Mouse (Mus musculus): Measurements from ENCODE around the gene Rap1b. TPM values are rescaled to one million over a fixed set of nuclear protein-coding genes. Genes with fewer than 3 reads are reported as not detected.

The Rap1b gene
- polyA plus RNA-seq, 1 experiment: not detected

DNA sequence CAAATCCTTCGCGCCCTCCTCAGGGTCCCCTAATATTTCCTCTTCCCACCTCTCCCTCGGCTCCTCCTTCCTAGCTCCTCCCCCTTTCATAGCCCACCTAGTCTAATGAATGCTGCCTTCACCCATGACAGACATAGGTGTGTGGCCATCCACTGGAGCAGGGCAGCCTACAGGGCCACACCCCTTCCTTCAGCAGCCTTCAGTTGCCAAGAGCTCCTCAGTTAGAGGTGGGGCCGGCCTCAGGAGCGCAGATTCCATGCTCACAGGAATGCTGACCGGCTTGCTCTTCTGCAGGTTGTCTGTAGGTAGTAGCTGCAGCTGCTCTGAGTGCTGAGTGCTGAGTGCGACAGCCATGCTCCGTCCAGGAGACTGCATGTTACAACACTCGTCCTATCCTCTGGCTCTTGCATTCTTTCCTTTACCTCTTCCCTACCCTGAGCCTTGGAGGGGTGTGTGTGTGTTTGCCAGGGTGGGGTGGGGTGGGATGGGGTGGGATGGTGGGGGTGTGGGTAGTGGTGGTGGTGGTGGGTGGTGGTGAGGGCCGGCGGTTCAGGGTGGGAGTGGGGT is 16.3 kb upstream of the Rap1b start:
- no peak overlapping the region for H3K4me3 ChIP-seq (ENCODE audit: insufficient read depth, low read depth, low read length)
- H3K27ac ChIP-seq (ENCODE audit: insufficient read depth, low read depth, low read length): no peak overlapping the region
- no peaks in the 10 kb centered on the region for H3K4me1 ChIP-seq (ENCODE audit: control insufficient read depth, insufficient read depth, low read length)
- 81% methylated on average over 11 of the region's 11 CpGs for WGBS
- TF ChIP-seq CTCF (IDR thresholded peaks at IDR 0.05; ENCODE audit: insufficient read depth, low read depth, low read length) (no peak), POLR2A (IDR thresholded peaks at IDR 0.05; ENCODE audit: insufficient read depth, low read depth, low read length) (no peak)

DNA sequence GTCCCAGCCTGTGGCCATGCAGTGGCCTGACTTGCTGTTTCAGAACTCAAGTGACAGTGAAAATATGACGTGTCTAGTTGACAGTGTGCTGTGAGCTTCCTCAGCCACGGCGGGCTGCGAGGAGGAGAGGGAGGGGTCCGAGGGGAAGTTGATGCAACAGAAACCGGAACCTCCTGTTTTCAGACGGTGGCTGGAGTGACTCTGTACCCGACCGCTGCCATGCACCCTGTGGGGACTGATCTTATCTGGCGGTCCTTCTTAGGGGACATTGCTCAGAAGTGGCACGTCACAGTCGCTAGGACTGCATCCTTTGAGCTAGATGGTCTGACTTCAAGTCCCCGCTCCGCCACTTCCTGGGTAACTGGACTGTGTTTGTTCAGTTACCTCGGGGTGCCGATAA is 15.1 kb upstream of the Rap1b start:
- H3K4me3 ChIP-seq (ENCODE audit: insufficient read depth, low read depth, low read length): no peak overlapping the region
- TF ChIP-seq CTCF (IDR thresholded peaks at IDR 0.05; ENCODE audit: insufficient read depth, low read depth, low read length) (no peak), POLR2A (IDR thresholded peaks at IDR 0.05; ENCODE audit: insufficient read depth, low read depth, low read length) (no peak)
- 94% methylated on average over 16 of the region's 16 CpGs for WGBS
- H3K27ac ChIP-seq (ENCODE audit: insufficient read depth, low read depth, low read length): no peak overlapping the region
- no peaks in the 10 kb centered on the region for H3K4me1 ChIP-seq (ENCODE audit: control insufficient read depth, insufficient read depth, low read length)

DNA sequence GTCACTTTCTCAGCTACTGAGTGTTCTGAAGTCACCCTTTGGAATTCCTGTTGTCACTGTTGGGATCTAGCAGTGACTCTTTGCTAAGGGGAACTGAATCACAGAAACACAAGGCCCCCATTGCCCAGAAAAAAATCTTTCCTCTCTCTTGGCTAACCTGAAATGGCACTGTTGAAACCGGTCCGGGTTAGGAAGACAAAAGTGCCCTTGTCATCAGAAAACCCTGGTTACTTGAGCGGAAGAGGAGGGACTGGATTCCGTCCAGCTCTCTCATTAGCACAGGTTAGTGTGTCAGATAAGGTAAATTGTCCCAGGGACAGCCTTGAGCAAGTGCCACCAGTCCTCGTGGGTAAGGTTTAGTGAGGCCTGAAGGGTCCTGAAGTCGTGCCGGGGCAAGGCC is 14.5 kb upstream of the Rap1b start:
- Histone ChIP-seq H3K4me1 (ENCODE audit: control insufficient read depth, insufficient read depth, low read length) (no peaks in the 10 kb centered on the region), H3K4me3 (ENCODE audit: insufficient read depth, low read depth, low read length) (no peak overlapping the region), H3K27ac (ENCODE audit: insufficient read depth, low read depth, low read length) (no peak overlapping the region)
- WGBS: 69% methylated on average over 7 of the region's 7 CpGs
- TF ChIP-seq POLR2A (IDR thresholded peaks at IDR 0.05; ENCODE audit: insufficient read depth, low read depth, low read length) (no peak), CTCF (IDR thresholded peaks at IDR 0.05; ENCODE audit: insufficient read depth, low read depth, low read length) (no peak)

DNA sequence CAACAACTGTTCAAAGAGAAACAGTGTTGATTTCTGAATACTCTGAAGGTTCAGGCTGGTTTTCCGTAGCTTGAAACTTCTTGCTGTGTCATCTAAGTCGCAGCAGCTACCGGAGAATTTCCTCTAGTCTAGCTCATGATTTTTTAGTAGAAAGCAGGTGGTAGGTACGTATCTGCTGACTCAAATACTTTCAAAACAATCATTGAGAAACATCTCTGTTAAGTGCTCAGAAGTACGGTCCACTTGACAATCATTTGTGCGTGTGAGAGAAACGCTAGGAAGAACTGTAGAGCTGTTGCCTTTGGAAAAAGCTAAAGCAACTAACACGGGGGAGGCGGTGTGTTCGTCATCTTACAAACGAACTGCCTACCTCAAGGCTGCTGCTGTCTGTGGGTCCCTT is 14.0 kb upstream of the Rap1b start:
- Histone ChIP-seq H3K4me3 (ENCODE audit: insufficient read depth, low read depth, low read length) (no peak overlapping the region), H3K27ac (ENCODE audit: insufficient read depth, low read depth, low read length) (no peak overlapping the region), H3K4me1 (ENCODE audit: control insufficient read depth, insufficient read depth, low read length) (no peaks in the 10 kb centered on the region)
- 87% methylated on average over 11 of the region's 11 CpGs for WGBS
- no peak for TF ChIP-seq POLR2A (IDR thresholded peaks at IDR 0.05; ENCODE audit: insufficient read depth, low read depth, low read length)
- TF ChIP-seq CTCF (IDR thresholded peaks at IDR 0.05; ENCODE audit: insufficient read depth, low read depth, low read length): no peak

DNA sequence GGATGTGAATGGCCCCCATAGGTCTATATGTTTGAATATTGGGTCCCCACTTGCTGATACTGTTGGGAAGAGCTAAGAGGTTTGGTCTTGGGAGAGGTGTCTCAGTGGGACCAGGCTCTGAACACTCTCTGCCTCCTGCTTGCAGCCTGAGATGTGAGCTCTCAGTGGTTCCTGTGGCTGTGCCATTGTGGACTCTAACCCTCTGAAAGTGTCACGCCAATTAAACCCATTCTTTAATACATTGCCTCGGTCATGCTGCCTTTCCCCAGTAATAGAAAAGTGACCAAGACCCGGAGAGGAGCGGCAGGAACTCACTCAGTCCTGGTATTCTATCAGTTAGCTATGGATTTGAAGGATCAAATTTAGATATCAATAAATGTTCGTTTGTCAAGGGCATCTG is 12.4 kb upstream of the Rap1b start:
- Histone ChIP-seq H3K4me3 (ENCODE audit: insufficient read depth, low read depth, low read length) (no peak overlapping the region), H3K4me1 (ENCODE audit: control insufficient read depth, insufficient read depth, low read length) (no peaks in the 10 kb centered on the region), H3K27ac (ENCODE audit: insufficient read depth, low read depth, low read length) (no peak overlapping the region)
- 80% methylated on average over 5 of the region's 5 CpGs for WGBS
- no peak for TF ChIP-seq POLR2A (IDR thresholded peaks at IDR 0.05; ENCODE audit: insufficient read depth, low read depth, low read length)

DNA sequence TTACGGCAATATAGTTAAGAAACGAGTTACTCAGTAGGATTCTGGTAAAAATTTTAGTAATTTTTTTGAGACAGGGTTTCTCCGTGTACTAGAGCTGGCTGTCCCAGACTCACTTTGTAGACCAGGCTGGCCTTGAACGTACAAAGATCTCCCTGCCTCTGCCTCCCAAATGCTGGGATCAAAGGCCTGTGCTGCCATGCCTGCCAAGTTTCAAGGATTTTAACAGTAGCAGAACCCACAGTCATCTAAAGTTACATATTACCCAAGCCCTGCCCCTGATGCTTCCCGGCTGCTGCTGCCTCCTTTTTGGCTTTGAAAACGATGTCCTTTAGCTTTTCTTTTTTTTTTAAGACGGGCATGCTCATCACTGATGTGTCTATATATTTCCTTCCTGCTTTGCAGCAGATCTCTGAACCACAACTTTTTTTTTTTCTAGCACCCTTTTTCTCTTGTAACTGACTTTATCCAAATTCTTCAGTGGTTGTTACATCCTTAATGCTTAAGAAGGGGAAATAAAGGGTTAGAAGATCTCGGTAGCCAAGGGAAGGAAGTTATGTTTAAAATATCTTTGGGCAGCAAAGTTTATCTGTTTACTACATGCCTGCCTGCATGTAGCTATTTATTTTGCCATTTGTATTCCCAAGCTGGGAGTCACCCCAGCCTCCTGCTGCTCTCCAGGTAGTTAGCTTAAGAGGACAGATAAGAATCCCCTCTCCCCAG is 10.3 kb upstream of the Rap1b start:
- H3K4me3 ChIP-seq (ENCODE audit: insufficient read depth, low read depth, low read length): no peak overlapping the region
- no peak overlapping the region for H3K27ac ChIP-seq (ENCODE audit: insufficient read depth, low read depth, low read length)
- TF ChIP-seq POLR2A (IDR thresholded peaks at IDR 0.05; ENCODE audit: insufficient read depth, low read depth, low read length) (no peak), CTCF (IDR thresholded peaks at IDR 0.05; ENCODE audit: insufficient read depth, low read depth, low read length) (no peak)
- H3K4me1 ChIP-seq (ENCODE audit: control insufficient read depth, insufficient read depth, low read length): no peaks in the 10 kb centered on the region
- WGBS: 89% methylated on average over 8 of the region's 8 CpGs

DNA sequence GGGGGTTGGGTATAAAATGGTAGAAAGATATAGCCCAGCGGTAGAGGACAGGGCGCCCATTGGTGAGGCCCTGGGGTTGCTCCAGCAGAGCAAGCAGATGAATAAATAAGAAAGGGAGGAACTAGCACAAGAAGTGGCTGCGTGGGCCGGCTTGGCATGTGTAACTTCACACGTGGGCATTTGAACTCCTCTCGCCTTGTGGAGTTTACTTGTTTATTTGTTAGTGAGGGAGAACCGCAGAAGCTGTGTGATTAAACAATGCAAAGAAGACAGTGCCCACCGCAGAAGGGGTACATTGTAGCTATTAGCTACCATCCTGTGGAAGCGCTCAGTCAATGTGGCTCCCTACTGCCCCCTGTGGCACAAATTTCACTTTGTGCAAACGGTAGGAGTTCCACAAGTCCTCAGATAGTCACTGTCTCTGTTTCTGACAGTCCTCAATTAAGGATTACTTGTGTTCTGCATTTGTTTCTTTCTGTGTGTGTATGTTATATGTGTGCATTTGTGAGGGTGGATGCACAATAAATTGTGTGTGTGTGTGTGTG is 6.9 kb upstream of the Rap1b start:
- TF ChIP-seq CTCF (IDR thresholded peaks at IDR 0.05; ENCODE audit: insufficient read depth, low read depth, low read length): no peak
- no peak for TF ChIP-seq POLR2A (IDR thresholded peaks at IDR 0.05; ENCODE audit: insufficient read depth, low read depth, low read length)
- 92% methylated on average over 10 of the region's 10 CpGs for whole genome bisulfite sequencing

DNA sequence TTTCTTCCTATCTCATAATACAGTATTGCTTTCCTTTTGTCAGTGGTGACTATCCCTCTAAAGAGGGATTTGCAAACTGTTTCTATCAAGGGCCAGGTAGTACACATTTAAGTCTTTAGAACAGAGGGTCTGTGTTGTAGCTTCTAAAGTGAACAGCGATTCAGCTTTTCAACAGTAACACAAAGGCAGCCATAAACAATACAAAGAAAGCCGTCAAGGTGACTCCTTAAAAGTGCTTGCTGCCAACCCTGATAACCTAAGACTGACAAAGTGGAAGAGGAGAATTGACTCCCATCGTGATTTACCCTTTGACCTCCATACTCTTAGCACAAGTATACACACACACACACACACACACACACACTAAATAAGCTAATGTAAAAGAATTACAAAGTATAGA is 3.1 kb upstream of the Rap1b start:
- Histone ChIP-seq H3K4me3 (ENCODE audit: insufficient read depth, low read depth, low read length) (no peak overlapping the region), H3K4me1 (ENCODE audit: control insufficient read depth, insufficient read depth, low read length) (no peaks in the 10 kb centered on the region), H3K27ac (ENCODE audit: insufficient read depth, low read depth, low read length) (no peak overlapping the region)
- TF ChIP-seq POLR2A (IDR thresholded peaks at IDR 0.05; ENCODE audit: insufficient read depth, low read depth, low read length): no peak
- no peak for TF ChIP-seq CTCF (IDR thresholded peaks at IDR 0.05; ENCODE audit: insufficient read depth, low read depth, low read length)
- 75% methylated on average over 3 of the region's 3 CpGs for WGBS

More for the DNA sequence above, 6.9 kb upstream of the Rap1b start:
- no peak overlapping the region for H3K4me3 ChIP-seq (ENCODE audit: insufficient read depth, low read depth, low read length)
- H3K4me1 ChIP-seq (ENCODE audit: control insufficient read depth, insufficient read depth, low read length): no peaks in the 10 kb centered on the region
- no peak overlapping the region for H3K27ac ChIP-seq (ENCODE audit: insufficient read depth, low read depth, low read length)

DNA sequence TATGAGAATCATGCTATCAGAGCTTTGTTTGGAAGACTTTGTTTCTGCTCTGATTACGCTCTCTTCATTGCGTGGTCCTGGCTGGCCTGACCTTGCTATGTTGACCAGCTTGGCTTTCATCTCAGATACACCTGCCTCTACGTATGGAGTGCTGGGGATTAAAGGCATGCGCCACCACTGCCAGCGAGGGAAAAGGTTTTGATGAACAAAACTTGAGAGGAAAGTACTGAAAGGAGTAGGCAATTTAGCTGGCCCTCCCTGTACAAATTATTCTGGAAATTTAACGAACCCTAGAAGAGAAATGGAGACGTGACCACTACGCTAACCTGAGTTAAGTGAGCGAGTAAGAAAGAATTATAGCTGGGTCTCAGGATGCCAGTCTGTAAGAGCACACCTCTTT is 961 bp upstream of the Rap1b start:
- no peak overlapping the region for H3K27ac ChIP-seq (ENCODE audit: insufficient read depth, low read depth, low read length)
- H3K4me3 ChIP-seq (ENCODE audit: insufficient read depth, low read depth, low read length): no peak overlapping the region
- no peaks in the 10 kb centered on the region for H3K4me1 ChIP-seq (ENCODE audit: control insufficient read depth, insufficient read depth, low read length)
- no peak for TF ChIP-seq POLR2A (IDR thresholded peaks at IDR 0.05; ENCODE audit: insufficient read depth, low read depth, low read length)
- TF ChIP-seq CTCF (IDR thresholded peaks at IDR 0.05; ENCODE audit: insufficient read depth, low read depth, low read length): no peak
- WGBS: 77% methylated on average over 9 of the region's 9 CpGs

Data from olfactory bulb, adult 2 months (tissue).